Mouse (Mus musculus): ENCODE measurements at regions not wholly inside any gene's neighbourhood (a gene's known extent, or its start where the extent isn't known, plus 50 kb on each side); places are given as distances from the start of the nearest gene placed in this dataset.

DNA sequence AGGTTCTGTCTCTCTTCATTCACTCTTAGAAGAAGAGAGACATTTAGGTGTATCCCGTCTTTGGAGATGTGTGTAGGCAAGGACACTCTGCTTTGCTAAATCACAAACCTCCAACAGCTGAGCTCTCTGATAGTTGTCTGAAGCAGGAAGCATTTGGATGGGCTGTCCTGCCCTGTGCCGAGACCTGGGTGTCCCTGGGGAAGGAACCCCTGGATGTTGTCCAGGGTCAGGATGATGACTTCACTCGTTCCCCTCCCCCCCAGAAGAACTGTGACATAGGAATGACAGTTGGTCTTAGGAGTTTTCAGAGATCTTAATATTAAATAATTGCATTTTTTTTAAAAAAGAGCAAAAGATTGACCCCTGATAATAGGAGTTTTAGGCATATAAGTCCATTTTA, 197.9 kb upstream of the Arid1b start:
- ATAC-seq (ENCODE audit: insufficient read depth, low FRiP score), result no peak
- no peaks in the 10 kb centered on the region for H3K9me3 ChIP-seq (replicated peaks; ENCODE audit: control insufficient read depth, low read length)
- 71% methylated on average over 3 of the region's 3 CpGs for WGBS
- no peaks in the 10 kb centered on the region for H3K4me1 ChIP-seq (ENCODE audit: control insufficient read depth, insufficient read depth, low read length)
- H3K27ac ChIP-seq (ENCODE audit: low read length), result no peak overlapping the region
- H3K9ac ChIP-seq (ENCODE audit: low read length), result no peak overlapping the region
- H3K4me3 ChIP-seq (replicated peaks; ENCODE audit: low read length), result no peak overlapping the region
- no peak overlapping the region for H3K4me2 ChIP-seq (ENCODE audit: low read depth, low read length)
- H3K36me3 ChIP-seq (ENCODE audit: control insufficient read depth, insufficient read depth, low read length), result no peaks in the 10 kb centered on the region
- H3K27me3 ChIP-seq (ENCODE audit: control insufficient read depth, insufficient read depth, low read length), result no peaks in the 10 kb centered on the region

DNA sequence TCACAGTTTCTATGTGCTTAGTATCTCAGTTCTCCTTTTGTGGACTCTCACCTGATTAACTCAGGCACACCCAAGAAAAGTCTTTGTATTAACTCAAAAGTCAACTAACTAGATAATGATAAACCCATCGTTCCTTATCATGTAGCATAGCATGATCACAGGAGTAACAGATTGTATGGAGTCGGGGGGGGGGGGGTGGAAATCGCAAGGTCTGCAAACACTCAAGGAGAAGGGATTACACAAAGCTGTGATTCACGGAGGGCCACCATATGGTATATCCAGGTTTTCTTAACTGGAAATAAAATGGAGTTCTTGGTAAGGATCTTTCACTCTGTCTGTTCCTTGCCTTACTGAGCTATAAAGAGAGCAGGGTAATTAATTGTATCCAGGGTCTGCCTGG, 190.1 kb upstream of the Arid1b start:
- H3K36me3 ChIP-seq (ENCODE audit: control insufficient read depth, insufficient read depth, low read length), result no peaks in the 10 kb centered on the region
- H3K9me3 ChIP-seq (replicated peaks; ENCODE audit: control insufficient read depth, low read length), result no peaks in the 10 kb centered on the region
- H3K4me3 ChIP-seq (replicated peaks; ENCODE audit: low read length), result no peak overlapping the region
- no peak overlapping the region for H3K9ac ChIP-seq (ENCODE audit: low read length)
- H3K27ac ChIP-seq (ENCODE audit: low read length), result no peak overlapping the region
- H3K4me1 ChIP-seq (ENCODE audit: control insufficient read depth, insufficient read depth, low read length), result 0 out of 2 replicates have a peak, but pooled peaks cover 5% of the 10 kb centered on the region
- no peak for ATAC-seq (ENCODE audit: insufficient read depth, low FRiP score)
- no peak overlapping the region for H3K4me2 ChIP-seq (ENCODE audit: low read depth, low read length)
- no peaks in the 10 kb centered on the region for H3K27me3 ChIP-seq (ENCODE audit: control insufficient read depth, insufficient read depth, low read length)
- WGBS, result 69% methylated on average over 4 of the region's 4 CpGs

DNA sequence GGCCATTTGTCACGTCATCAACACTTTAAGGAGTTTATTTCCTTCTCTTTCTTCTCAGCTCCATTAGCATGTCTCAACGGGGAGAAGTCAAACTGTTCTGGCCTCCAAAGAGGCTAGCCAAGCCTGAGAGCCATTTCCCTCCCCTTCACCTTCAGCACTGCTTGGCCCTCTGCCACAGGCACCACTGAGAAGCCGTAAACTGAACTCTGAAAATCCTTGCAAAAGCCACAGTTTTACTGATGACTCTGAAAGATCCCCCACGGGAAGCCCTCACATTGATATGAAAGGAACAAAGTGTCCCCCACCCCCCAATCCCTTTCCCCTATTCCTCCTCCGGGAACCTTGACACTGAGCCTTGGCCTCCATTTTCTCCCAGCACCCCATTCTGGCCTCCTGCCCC, 188.1 kb upstream of the Arid1b start:
- Histone ChIP-seq H3K9ac (ENCODE audit: low read length) (no peak overlapping the region), H3K9me3 (replicated peaks; ENCODE audit: control insufficient read depth, low read length) (no peaks in the 10 kb centered on the region), H3K4me3 (replicated peaks; ENCODE audit: low read length) (no peak overlapping the region), H3K4me1 (ENCODE audit: control insufficient read depth, insufficient read depth, low read length) (0 out of 2 replicates have a peak, but pooled peaks cover 5% of the 10 kb centered on the region), H3K36me3 (ENCODE audit: control insufficient read depth, insufficient read depth, low read length) (no peaks in the 10 kb centered on the region), H3K27ac (ENCODE audit: low read length) (no peak overlapping the region), H3K4me2 (ENCODE audit: low read depth, low read length) (no peak overlapping the region), H3K27me3 (ENCODE audit: control insufficient read depth, insufficient read depth, low read length) (no peaks in the 10 kb centered on the region)
- WGBS, result 39% methylated on average over 5 of the region's 5 CpGs
- no peak for ATAC-seq (ENCODE audit: insufficient read depth, low FRiP score)

DNA sequence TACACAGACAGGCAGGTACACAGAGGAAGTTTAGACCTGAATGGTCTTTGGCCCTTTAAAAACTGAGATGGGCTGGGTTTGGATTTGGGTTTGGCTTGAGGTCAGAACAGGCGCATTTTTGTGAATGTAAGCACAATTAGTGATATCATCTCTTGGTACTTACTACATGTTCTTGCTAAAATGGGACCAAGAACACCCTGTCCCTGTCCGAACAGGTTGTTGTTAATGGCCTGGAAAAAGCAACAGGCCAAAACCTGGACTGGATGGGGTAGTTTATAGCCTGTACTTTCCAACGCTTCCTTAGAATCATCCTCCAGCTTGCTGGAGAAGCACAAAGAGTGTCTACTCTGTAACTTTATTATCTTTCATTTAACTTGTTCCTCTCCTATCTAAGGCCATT, 185.2 kb upstream of the Arid1b start:
- 0 out of 2 replicates have a peak, but pooled peaks cover 5% of the 10 kb centered on the region for H3K4me1 ChIP-seq (ENCODE audit: control insufficient read depth, insufficient read depth, low read length)
- no peak for ATAC-seq (ENCODE audit: insufficient read depth, low FRiP score)
- no peaks in the 10 kb centered on the region for H3K9me3 ChIP-seq (replicated peaks; ENCODE audit: control insufficient read depth, low read length)
- H3K27me3 ChIP-seq (ENCODE audit: control insufficient read depth, insufficient read depth, low read length), result no peaks in the 10 kb centered on the region
- H3K4me3 ChIP-seq (replicated peaks; ENCODE audit: low read length), result no peak overlapping the region
- WGBS, result 83% methylated on average over 3 of the region's 3 CpGs
- no peak overlapping the region for H3K9ac ChIP-seq (ENCODE audit: low read length)
- H3K36me3 ChIP-seq (ENCODE audit: control insufficient read depth, insufficient read depth, low read length), result no peaks in the 10 kb centered on the region
- H3K27ac ChIP-seq (ENCODE audit: low read length), result no peak overlapping the region
- H3K4me2 ChIP-seq (ENCODE audit: low read depth, low read length), result no peak overlapping the region

DNA sequence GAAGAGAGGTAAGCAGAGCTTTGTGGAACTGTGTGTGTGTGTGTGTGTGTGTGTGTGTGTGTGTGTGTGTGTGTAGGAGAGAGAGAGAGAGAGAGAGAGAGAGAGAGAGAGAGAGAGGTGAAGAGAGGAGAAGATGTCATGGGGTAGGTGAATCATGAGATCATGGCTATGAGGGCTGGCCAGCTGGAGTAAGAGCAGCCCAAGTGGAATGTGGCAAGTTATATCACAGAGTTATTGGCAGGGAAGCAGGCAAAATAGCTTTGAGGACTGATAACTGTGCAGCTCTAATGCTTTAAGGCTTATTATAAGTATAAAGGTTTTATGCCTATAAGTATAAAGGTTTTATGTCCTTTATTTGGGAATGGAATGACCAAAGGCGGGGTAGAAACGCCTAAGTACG, 180.9 kb upstream of the Arid1b start:
- WGBS, result 86% methylated on average over 3 of the region's 3 CpGs
- H3K36me3 ChIP-seq (ENCODE audit: control insufficient read depth, insufficient read depth, low read length), result no peaks in the 10 kb centered on the region
- H3K4me1 ChIP-seq (ENCODE audit: control insufficient read depth, insufficient read depth, low read length), result no peaks in the 10 kb centered on the region
- H3K27ac ChIP-seq (ENCODE audit: low read length), result no peak overlapping the region
- H3K4me3 ChIP-seq (replicated peaks; ENCODE audit: low read length), result no peak overlapping the region
- ATAC-seq (ENCODE audit: insufficient read depth, low FRiP score), result no peak
- no peaks in the 10 kb centered on the region for H3K27me3 ChIP-seq (ENCODE audit: control insufficient read depth, insufficient read depth, low read length)
- H3K9ac ChIP-seq (ENCODE audit: low read length), result no peak overlapping the region
- H3K9me3 ChIP-seq (replicated peaks; ENCODE audit: control insufficient read depth, low read length), result 0 out of 2 replicates have a peak, but pooled peaks cover 3% of the 10 kb centered on the region
- no peak overlapping the region for H3K4me2 ChIP-seq (ENCODE audit: low read depth, low read length)

DNA sequence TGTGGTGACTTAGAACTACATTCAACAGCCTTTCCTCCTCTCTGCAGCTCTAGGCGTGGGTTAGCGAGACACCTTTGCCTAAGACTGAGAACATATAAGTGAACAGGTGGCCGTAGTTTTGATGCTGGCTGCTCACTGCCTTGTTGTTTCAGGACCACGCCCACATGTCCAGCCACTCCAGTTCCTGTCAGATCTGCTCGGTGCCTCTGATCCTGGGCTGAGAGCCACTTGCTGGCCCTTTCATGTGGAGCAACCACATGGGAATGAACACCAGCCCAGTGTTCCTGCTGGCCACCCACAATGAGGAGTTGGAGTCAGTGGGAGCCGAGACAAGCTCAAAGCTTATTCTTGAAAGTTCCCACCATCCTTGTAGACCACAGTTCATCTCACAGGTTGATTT, 180.5 kb upstream of the Arid1b start:
- H3K4me1 ChIP-seq (ENCODE audit: control insufficient read depth, insufficient read depth, low read length), result no peaks in the 10 kb centered on the region
- no peak overlapping the region for H3K4me3 ChIP-seq (replicated peaks; ENCODE audit: low read length)
- no peak overlapping the region for H3K27ac ChIP-seq (ENCODE audit: low read length)
- ATAC-seq (ENCODE audit: insufficient read depth, low FRiP score), result no peak
- 67% methylated on average over 6 of the region's 6 CpGs for WGBS
- H3K9me3 ChIP-seq (replicated peaks; ENCODE audit: control insufficient read depth, low read length), result 0 out of 2 replicates have a peak, but pooled peaks cover 3% of the 10 kb centered on the region
- H3K27me3 ChIP-seq (ENCODE audit: control insufficient read depth, insufficient read depth, low read length), result no peaks in the 10 kb centered on the region
- no peak overlapping the region for H3K9ac ChIP-seq (ENCODE audit: low read length)
- H3K4me2 ChIP-seq (ENCODE audit: low read depth, low read length), result no peak overlapping the region
- H3K36me3 ChIP-seq (ENCODE audit: control insufficient read depth, insufficient read depth, low read length), result no peaks in the 10 kb centered on the region

GRCm38 (mm10) chr17:4825221-4825895, 168.8 kb upstream of the Arid1b start:
- no peak for ATAC-seq (ENCODE audit: insufficient read depth, low FRiP score)
- Histone ChIP-seq H3K27me3 (ENCODE audit: control insufficient read depth, insufficient read depth, low read length) (no peaks in the 10 kb centered on the region), H3K27ac (ENCODE audit: low read length) (no peak overlapping the region), H3K9ac (ENCODE audit: low read length) (no peak overlapping the region), H3K36me3 (ENCODE audit: control insufficient read depth, insufficient read depth, low read length) (no peaks in the 10 kb centered on the region), H3K4me3 (replicated peaks; ENCODE audit: low read length) (no peak overlapping the region), H3K9me3 (replicated peaks; ENCODE audit: control insufficient read depth, low read length) (no peaks in the 10 kb centered on the region), H3K4me2 (ENCODE audit: low read depth, low read length) (no peak overlapping the region), H3K4me1 (ENCODE audit: control insufficient read depth, insufficient read depth, low read length) (no peaks in the 10 kb centered on the region)
- 70% methylated on average over 8 of the region's 8 CpGs for WGBS

DNA sequence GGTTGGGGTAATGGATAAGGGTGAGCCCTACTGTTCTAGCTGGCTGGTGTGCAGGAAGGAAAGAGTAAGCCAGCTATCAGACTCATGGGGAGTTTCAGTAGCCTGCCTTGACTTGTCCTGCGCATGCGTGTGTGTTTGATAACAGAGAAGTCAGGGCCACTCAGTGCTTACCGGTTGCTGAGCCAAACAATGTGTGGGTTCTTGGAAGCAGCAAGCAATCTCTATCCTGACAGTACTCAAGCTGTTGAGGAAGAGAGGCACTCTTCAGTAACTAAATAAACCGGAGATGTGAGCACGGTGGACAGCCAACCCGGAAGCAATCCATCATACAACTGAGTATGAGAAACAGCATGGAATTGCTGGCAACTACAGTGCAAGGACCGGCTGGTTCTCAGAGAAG, 160.1 kb upstream of the Arid1b start:
- Histone ChIP-seq H3K27me3 (ENCODE audit: control insufficient read depth, insufficient read depth, low read length) (no peaks in the 10 kb centered on the region), H3K4me2 (ENCODE audit: low read depth, low read length) (peak overlapping the region; percentile 11; the same call in 1 of the 2 replicates), H3K4me1 (ENCODE audit: control insufficient read depth, insufficient read depth, low read length) (peaks cover 4% of the 10 kb centered on the region; the same call in 1 of the 2 replicates), H3K9ac (ENCODE audit: low read length) (no peak overlapping the region), H3K36me3 (ENCODE audit: control insufficient read depth, insufficient read depth, low read length) (no peaks in the 10 kb centered on the region), H3K9me3 (replicated peaks; ENCODE audit: control insufficient read depth, low read length) (no peaks in the 10 kb centered on the region), H3K4me3 (replicated peaks; ENCODE audit: low read length) (no peak overlapping the region), H3K27ac (ENCODE audit: low read length) (no peak overlapping the region)
- peak; percentile 21; the same call in 1 of the 2 replicates for ATAC-seq (ENCODE audit: insufficient read depth, low FRiP score)
- WGBS, result 33% methylated on average over 7 of the region's 7 CpGs

- Histone ChIP-seq H3K27ac (ENCODE audit: low read length) (no peak overlapping the region), H3K36me3 (ENCODE audit: control insufficient read depth, insufficient read depth, low read length) (no peaks in the 10 kb centered on the region), H3K9ac (ENCODE audit: low read length) (no peak overlapping the region), H3K4me2 (ENCODE audit: low read depth, low read length) (no peak overlapping the region), H3K4me1 (ENCODE audit: control insufficient read depth, insufficient read depth, low read length) (peaks cover 4% of the 10 kb centered on the region; the same call in 1 of the 2 replicates), H3K27me3 (ENCODE audit: control insufficient read depth, insufficient read depth, low read length) (no peaks in the 10 kb centered on the region), H3K4me3 (replicated peaks; ENCODE audit: low read length) (no peak overlapping the region), H3K9me3 (replicated peaks; ENCODE audit: control insufficient read depth, low read length) (no peaks in the 10 kb centered on the region)
- ATAC-seq (ENCODE audit: insufficient read depth, low FRiP score), result no peak
- 78% methylated on average over 7 of the region's 7 CpGs for WGBS
Measured at GRCm38 (mm10) chr17:4834571-4834970, 159.6 kb upstream of the Arid1b start.

Measured in stomach, embryonic 16.5 days (tissue).